Mouse (Mus musculus) gastrocnemius, postnatal 10 days (tissue): ENCODE data around the gene Spib. TPM values are rescaled to one million over a fixed set of nuclear protein-coding genes. Genes with fewer than 3 reads are reported as not detected.

Experiments
- DNase-seq: peaks from one replicate; pipeline ENCODE4 v3.0.0; 2021; ENCODE audit warnings: mixed read lengths
- total RNA-seq, 2 experiments: library from RNA; stranded (reverse); gene quantifications; 2 replicates each; pipeline ENCODE4 v1.2.3; 2021

Spib gene
- total RNA-seq, 2 experiments from 2014 or later, result 1.2 TPM; not detected in 1

- peak; percentile 99 for DNase-seq
These were observed 16.7 kb upstream of the Spib start, which contains the start of gene Pold1 for GRCm38 (mm10) chr7:44548497-44549087. Gene Pold1 (minus strand): TSS chr7:44548849.

GRCm38 (mm10) chr7:44547725-44548124 is 15.9 kb upstream of the Spib start:
- no peak for DNase-seq

- no peak for DNase-seq
These were observed 15.2 kb upstream of the Spib start for GRCm38 (mm10) chr7:44547041-44547440.

GRCm38 (mm10) chr7:44546274-44546673 is 14.4 kb upstream of the Spib start:
- no peak for DNase-seq

- no peak for DNase-seq
These were observed 11.2 kb upstream of the Spib start for GRCm38 (mm10) chr7:44543071-44543470.

GRCm38 (mm10) chr7:44542555-44542954 is 10.7 kb upstream of the Spib start:
- no peak for DNase-seq

GRCm38 (mm10) chr7:44538756-44539624 is 7.1 kb upstream of the Spib start:
- DNase-seq, result no peak

GRCm38 (mm10) chr7:44537496-44537895 is 5.6 kb upstream of the Spib start:
- no peak for DNase-seq

GRCm38 (mm10) chr7:44537009-44537408 is 5.1 kb upstream of the Spib start:
- DNase-seq, result no peak

- no peak for DNase-seq
These were observed 4.7 kb upstream of the Spib start for GRCm38 (mm10) chr7:44536590-44536968.

GRCm38 (mm10) chr7:44535657-44536589 is 4.1 kb upstream of the Spib start:
- no peak for DNase-seq

- no peak for DNase-seq
These were observed 3.0 kb upstream of the Spib start for GRCm38 (mm10) chr7:44534656-44535441.

GRCm38 (mm10) chr7:44534242-44534641 is 2.4 kb upstream of the Spib start:
- DNase-seq, result no peak

GRCm38 (mm10) chr7:44533746-44534045 is 1.8 kb upstream of the Spib start:
- DNase-seq, result no peak

- no peak for DNase-seq
These were observed 1.3 kb upstream of the Spib start for GRCm38 (mm10) chr7:44532918-44533745.

- DNase-seq, result no peak
These were observed 664 bp downstream of the Spib start for GRCm38 (mm10) chr7:44531207-44531606.

GRCm38 (mm10) chr7:44530507-44530906 is 1.4 kb downstream of the Spib start:
- DNase-seq, result no peak

GRCm38 (mm10) chr7:44529518-44529917 is 2.4 kb downstream of the Spib start:
- no peak for DNase-seq

GRCm38 (mm10) chr7:44527483-44528398 is 4.1 kb downstream of the Spib start:
- peak; percentile 83 for DNase-seq
